Mouse (Mus musculus): Measurements from ENCODE around the gene Med17.

Med17 gene

GRCm38 (mm10) chr9:15289251-15289650 is 9.5 kb upstream of the Med17 start:
- DNase-seq (ENCODE audit: low read depth, low spot score): no peak

DNA sequence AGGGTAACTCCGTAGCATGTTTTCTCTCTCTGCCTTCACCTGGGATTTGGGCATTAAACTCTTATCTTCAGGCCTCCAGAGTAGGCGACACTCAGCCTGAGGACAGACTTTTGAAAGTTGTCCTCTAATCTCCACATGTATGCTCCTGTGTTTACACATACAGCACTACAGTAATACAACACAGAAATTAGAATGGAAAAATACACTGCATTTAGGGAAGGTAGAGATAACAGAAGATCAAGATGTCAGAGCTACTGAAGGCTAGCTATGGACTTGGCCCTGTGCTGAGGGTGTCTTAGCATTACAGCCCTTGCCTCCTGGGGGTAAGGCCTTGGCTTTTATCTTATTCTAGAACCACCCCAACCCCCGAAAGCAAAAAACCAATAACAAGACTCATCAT is 8.7 kb upstream of the Med17 start:
- DNase-seq (ENCODE audit: low read depth, low spot score): no peak

DNA sequence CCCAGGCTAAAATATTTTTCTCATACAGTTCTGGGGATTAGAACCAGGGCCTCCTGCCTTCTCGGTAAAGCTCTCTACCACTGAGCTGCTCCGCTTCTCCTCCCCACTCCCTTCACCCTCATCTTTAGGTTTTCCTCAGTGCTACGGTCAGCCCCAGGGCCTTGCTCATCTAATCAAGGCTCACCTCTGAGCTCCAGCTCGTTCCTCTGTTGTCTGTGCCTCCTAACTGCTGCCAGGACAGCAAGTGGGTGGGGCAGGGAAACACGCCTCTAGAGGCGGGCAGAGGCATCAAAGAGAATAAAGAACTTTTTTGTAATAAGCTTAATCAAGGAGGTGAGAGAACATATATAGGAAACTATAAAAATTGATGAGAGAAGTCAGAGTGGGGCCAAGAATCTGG is 8.1 kb upstream of the Med17 start:
- DNase-seq (ENCODE audit: low read depth, low spot score): no peak

- DNase-seq (ENCODE audit: low read depth, low spot score): peak; percentile 48
These were observed 5.7 kb upstream of the Med17 start for GRCm38 (mm10) chr9:15285443-15285842.

DNA sequence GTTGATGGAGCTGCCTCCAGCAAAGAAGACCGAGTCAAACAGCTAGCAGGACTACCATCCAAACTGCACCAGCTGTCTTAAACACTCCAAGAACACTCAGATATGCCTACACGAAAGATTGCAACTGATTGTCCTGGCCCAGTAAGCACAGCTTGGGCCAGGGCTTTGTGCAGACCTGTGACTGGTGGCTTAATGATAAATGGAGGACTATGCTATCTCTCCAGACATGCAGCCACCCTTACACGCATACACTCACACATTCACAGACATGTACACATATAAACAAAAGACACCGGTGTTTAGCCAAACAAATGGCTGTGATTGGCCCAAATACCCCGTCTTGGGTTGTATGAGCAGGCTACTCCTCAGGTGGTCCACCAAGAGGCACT is 754 bp upstream of the Med17 start:
- DNase-seq (ENCODE audit: low read depth, low spot score): no peak

- DNase-seq (ENCODE audit: low read depth, low spot score): no peak
These were observed 537 bp downstream of the Med17 start for GRCm38 (mm10) chr9:15279139-15279648.

DNA sequence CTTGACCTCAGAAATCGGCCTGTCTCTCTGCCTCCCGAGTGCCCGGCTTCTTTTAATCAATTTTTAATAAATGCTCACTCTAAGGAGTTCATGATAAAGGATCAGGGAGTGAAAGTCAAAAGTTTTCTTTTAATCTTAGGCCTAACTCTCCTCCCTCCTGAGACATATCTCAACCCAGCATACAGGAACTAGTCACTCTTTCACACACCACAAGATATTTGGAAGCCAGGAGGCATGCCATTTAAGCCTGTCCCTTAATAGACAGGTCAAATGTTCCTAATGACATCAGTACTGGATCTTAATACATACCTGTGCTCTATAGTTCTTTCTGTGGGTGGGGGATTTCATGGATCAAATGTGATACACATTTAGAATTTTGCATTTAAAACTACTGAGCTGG is 1.4 kb downstream of the Med17 start:
- no peak for DNase-seq (ENCODE audit: low read depth, low spot score)

- no peak for DNase-seq (ENCODE audit: low read depth, low spot score)
These were observed 2.9 kb downstream of the Med17 start for GRCm38 (mm10) chr9:15276855-15277254.

DNA sequence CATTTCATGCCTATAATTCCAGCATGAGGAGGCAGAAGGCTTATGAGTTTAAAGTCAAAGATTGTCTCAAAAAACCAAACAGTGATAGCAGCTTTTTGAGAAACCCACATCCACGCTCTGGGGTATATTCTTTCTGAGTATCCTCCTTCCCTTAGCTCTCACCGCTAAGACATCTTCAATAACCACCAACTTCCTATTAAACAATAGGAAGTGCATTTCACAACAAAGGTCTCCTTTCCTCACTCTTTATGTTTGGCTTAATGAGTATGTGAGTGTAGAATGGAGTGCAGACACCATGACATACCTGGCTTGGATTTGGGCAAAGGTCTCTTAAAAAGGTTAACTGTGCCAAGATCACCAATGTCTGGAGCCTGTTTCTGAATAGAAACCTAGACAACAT is 5.8 kb downstream of the Med17 start:
- no peak for DNase-seq (ENCODE audit: low read depth, low spot score)

DNA sequence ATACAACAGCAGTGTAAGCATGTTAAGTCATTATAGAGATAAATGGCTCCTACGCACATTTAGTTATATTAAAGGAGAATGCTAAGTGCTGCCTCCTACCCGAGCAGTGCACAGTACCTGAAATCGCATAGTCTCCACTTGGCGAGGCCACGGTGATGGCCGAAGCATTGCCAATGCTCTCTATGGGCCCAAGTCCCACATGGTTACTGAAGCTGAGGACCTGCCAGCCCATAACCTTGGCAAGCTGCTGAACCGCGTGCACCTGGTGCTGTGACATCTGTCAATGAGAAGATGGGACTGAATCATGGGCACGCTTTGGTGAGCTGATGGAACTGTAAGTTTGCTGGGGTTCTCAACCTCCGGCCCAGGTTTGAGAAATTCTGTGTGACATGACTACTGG is 16.2 kb downstream of the Med17 start:
- DNase-seq (ENCODE audit: low read depth, low spot score): no peak

DNA sequence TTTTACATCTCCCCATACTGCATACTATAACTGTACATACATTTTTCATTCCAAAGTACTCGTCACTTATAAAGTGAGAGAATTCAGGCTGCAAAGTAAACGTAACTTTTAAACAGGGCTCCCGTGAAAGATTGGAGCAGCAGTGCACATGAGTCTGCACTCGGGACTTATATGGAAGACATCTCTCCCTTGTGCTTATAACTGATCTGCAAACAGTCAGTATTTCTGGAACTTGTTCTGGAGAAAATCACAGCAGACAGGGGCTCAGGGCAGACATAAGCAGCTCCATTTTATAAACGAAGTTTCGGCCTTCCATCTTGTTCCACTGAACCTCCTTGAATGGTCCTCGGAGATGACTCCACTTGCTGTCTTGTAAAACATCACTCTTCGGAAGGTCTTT is 17.8 kb downstream of the Med17 start:
- no peak for DNase-seq (ENCODE audit: low read depth, low spot score)

DNA sequence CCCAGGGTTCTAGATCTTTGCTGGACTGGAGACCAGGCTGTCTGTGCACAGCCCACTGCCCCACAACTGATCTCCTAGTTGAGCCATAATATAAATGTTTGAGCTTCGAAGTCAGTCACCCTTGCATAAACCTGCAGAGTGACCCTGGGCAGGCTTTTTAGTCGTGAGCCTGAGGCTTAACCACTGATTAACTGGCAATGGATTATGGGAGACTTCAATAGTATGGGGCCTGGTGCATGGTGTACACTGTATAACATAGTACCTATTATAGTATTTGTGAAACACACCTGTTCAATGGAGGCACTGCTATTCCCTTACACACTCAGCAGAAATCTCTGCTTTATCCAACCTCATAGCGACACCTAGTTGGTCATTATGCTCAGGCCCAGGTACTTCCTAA is 23.5 kb downstream of the Med17 start:
- DNase-seq (ENCODE audit: low read depth, low spot score): no peak

DNA sequence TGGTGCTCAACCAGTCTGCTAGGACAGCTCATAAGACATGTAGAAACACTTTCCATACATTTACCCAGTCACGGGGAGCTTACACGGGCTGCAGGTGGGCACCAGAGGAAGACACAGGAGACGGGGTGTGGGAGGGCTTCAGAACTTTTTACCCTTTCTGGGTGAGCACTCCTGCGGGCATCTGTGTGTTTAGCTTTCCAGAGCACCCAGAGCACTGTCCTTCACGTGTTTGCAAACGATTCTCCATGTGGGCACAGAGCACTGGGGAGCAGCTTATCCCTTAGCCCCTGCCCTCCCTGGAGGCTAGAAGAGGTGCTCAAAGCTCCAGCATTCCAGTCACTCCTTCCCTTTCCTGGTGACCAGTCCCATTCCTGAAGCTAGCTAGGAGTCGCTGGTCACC is 25.2 kb downstream of the Med17 start:
- DNase-seq (ENCODE audit: low read depth, low spot score): no peak

DNA sequence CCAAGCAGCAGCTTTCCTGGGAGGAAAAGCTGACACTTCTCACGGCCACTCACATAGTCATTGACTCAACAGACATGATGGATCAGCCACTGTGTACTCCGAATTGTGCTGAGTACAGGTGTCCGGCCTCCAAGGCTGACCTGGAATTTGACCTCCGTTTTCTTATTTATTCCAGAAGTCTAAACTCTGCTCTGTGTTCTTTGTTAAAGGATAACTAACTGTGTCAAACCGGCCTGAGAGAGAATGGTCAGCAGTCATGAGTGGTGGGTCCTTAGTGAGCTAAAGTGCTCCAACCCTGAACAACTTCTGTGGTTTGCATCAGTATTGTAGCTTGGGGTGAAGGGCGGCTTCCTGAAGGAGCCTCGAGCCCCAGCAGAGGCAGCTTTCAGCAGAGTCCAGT is 27.5 kb downstream of the Med17 start:
- no peak for DNase-seq (ENCODE audit: low read depth, low spot score)

DNA sequence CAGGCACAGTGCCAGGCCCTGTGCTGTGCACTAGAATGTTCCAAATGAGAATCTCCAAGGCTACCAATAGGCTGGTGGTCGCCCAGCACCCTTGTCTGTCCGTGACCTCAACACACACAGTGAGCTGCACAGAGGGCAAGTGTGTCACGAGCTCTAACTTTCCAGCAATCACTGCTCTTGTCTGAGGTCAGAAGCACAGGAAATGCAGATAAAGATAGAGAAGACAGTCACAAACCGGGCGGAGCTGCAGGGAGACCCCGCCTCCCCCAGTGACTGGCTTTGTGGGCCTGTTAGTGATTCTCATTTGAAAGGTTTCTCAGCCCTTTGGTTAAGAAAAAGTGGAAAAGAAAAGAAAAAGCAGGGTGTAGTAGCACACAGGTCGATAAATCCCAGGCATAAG is 29.4 kb downstream of the Med17 start:
- DNase-seq (ENCODE audit: low read depth, low spot score): peak; percentile 23

- DNase-seq (ENCODE audit: low read depth, low spot score): no peak
These were observed 34.2 kb downstream of the Med17 start for GRCm38 (mm10) chr9:15245319-15246075.

- no peak for DNase-seq (ENCODE audit: low read depth, low spot score)
These were observed 37.6 kb downstream of the Med17 start for GRCm38 (mm10) chr9:15242130-15242529.

GRCm38 (mm10) chr9:15241596-15241939 is 38.2 kb downstream of the Med17 start:
- DNase-seq (ENCODE audit: low read depth, low spot score): peak; percentile 54

DNA sequence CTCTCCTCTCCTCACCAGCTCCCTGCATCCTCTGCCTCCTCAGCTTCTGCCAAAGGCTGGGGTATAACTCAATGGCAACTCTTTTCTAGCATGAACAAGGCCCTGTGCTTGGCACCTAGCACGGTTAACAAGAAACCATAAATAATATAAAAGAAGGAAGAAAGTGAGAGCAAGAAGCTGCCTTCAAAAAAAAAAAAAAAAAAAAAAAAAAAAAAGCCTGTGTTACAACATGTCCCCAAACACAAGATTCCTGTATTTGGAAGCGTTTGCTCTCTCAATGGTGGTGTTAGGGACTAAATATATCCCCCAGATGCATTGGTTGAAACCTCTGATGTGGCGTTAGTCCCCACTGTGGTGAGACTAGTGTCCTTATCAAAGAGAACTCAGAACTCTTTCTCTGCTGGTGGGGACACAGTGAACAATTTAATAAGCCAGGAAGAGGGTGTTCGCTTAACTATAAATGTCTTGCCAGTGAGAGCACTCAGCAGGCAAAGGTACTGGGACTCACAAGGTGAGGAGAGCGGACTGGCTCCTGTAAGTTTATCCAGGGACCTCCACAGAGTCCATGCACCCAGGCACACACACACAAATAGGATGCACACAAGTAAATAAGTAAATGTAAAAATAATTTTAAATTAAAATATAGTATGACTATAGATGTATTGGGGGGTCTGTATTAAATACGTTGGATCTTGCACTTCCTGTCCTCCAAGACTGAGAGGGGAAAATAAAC is 38.7 kb downstream of the Med17 start:
- DNase-seq (ENCODE audit: low read depth, low spot score): no peak

DNA sequence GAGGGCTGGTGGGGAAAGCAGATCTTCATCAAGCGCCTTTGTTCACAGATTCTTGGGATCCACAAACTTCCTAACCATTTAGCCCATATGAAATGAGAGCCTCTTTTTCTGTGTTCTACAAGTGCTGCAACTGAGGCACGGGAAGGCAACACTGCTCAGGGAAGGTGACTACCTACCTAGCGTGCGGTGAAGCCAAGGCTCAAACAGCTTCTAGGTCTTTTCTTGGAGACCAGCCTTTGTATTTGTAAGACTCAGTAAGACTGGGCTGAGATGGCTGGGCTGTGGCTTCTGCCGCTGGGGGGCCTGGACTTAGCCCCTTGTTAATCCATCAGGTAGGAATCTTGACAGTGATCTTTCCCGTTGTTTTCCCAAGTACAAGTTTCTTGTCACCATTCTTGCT is 39.7 kb downstream of the Med17 start:
- no peak for DNase-seq (ENCODE audit: low read depth, low spot score)

DNA sequence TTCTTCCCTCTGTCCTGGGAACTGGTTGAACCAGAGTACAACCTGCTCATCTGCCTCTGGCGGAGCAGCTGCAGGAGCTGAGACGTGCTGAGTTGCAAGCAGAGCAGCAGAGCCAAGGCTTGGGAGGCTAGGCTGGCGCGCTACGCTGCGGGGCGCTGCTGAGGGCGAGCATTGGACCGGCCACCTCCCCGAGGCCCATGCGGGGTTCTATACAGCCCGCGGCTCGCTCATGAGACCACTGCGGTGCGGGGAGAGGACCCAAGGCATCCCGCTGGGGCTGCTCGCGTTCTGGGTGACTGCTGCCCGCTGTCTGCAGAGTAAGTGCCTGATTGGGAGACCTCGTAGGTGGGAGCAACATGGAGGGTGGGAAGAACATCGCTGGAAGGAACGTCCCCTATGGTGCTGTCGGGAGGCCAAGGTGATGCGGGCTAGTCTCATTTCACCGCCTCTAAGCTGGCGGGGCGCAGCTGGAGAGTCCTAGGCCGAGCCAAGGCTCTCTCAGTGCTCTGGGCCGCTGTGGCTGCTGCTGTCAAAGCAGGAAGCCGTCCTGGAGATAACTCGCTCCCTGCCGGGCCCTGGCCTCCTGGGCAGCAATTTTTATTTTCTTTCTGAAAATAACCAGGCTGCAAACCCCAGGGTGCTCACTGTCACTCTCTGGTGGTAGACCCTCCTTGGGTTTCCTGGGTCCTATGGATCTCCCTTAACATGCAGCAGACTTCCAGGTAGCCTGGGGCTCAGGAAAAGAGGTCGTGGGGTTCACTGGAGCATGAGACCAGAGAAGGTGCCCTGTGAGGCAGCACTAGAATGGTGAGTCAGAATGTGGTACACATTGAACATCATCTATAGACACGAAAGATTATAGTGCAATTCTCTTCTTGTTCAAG is 40.4 kb downstream of the Med17 start, which contains the start of gene Vstm5:
Vstm5 (plus strand) TSS at position 4 of the 884 bp plus-strand sequence.
- DNase-seq (ENCODE audit: low read depth, low spot score): no peak

All from CD4-positive, CD25-positive, alpha-beta regulatory T cell, adult 2 months (primary cell).